ENCODE assay signal across 15 mouse cellular contexts in the genomic region with DNA sequence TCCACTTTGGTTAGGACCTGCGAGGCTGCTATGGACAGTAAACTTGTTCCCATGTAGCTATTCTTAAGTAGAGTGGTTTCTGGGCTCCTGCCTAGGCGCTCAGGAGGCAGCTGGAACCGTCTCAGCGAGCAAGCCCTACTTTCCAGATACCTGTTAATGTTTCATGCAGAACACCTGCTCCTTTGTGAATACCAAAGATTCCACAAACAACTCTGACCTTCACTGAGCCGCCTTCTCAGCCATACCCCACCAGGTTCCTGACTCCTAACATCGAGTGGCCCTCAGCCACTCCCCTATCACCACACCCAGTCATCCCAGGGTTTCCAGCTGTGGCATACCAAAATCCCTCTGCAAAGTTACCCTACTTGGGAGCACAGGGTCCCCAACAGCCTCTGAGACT. TPM values are rescaled to one million over a fixed set of nuclear protein-coding genes. Genes with fewer than 3 reads are reported as not detected.
DNase-seq lines count a peak whose midpoint lies in the region; ATAC-seq and TF ChIP-seq lines count a peak whose summit lies in the region.
"Had no signal": no experiment of that assay in that cellular context is flagged by ENCODE, and none has a peak within 500 bp of the region (broad histone marks: within the 10 kb centered on the region; RNA-seq: fewer than 3 reads in every experiment).

No protein-coding gene starts in this region.

- H3K36me3 ChIP-seq in forebrain, embryonic 12.5 days (replicated peaks), result no peaks in the 10 kb centered on the region
- no peaks in the 10 kb centered on the region for H3K36me3 ChIP-seq in kidney, adult 2 months (ENCODE audit: control insufficient read depth, insufficient read depth, low read length)
- H3K36me3 ChIP-seq in midbrain, embryonic 12.5 days, result no peaks in the 10 kb centered on the region
- H3K36me3 ChIP-seq: liver, embryonic 13.5 days had no signal

- 0 out of 2 replicates have a peak, but pooled peaks cover 2% of the 10 kb centered on the region for H3K9me3 ChIP-seq in forebrain, embryonic 12.5 days
- no peaks in the 10 kb centered on the region for H3K9me3 ChIP-seq in midbrain, embryonic 12.5 days
- H3K9me3 ChIP-seq: liver, embryonic 13.5 days had no signal

- no peak for TF ChIP-seq CTCF in layer of hippocampus, adult 2 months (conservative IDR thresholded peaks at IDR 0.05)
- no peak for TF ChIP-seq CTCF in kidney, adult 2 months (conservative IDR thresholded peaks at IDR 0.05; ENCODE audit: insufficient read depth, insufficient read length, low read depth, low read length)

- H3K4me3 ChIP-seq in layer of hippocampus, adult 2 months, result no peak overlapping the region
- no peak overlapping the region for H3K4me3 ChIP-seq in forebrain, embryonic 12.5 days (replicated peaks)
- no peak overlapping the region for H3K4me3 ChIP-seq in kidney, adult 2 months (ENCODE audit: insufficient read depth, low read depth, low read length)
- no peak overlapping the region for H3K4me3 ChIP-seq in midbrain, embryonic 12.5 days
- H3K4me3 ChIP-seq: liver, embryonic 13.5 days had no signal

- H3K27ac ChIP-seq in layer of hippocampus, adult 2 months, result peak overlapping the region; percentile 84
- peak overlapping the region; percentile 43; the same call in 1 of the 2 replicates for H3K27ac ChIP-seq in forebrain, embryonic 12.5 days
- peak overlapping the region; percentile 90 for H3K27ac ChIP-seq in kidney, adult 2 months (ENCODE audit: insufficient read depth, low read depth, low read length)
- H3K27ac ChIP-seq in midbrain, embryonic 12.5 days (replicated peaks), result peak overlapping the region; percentile 47
- H3K27ac ChIP-seq: liver, embryonic 13.5 days; stomach, postnatal 0 days had no signal

- H3K27me3 ChIP-seq in forebrain, embryonic 12.5 days, result peaks cover 11% of the 10 kb centered on the region; the same call in 1 of the 2 replicates
- H3K27me3 ChIP-seq in kidney, adult 2 months (replicated peaks; ENCODE audit: control insufficient read depth, insufficient read depth, low read length), result no peaks in the 10 kb centered on the region
- peaks cover 19% of the 10 kb centered on the region for H3K27me3 ChIP-seq in midbrain, embryonic 12.5 days
- H3K27me3 ChIP-seq: liver, embryonic 13.5 days had no signal

- TF ChIP-seq POLR2A in kidney, adult 2 months (IDR thresholded peaks at IDR 0.05; ENCODE audit: low read depth, low read length), result no peak

- H3K9ac ChIP-seq in forebrain, embryonic 12.5 days, result no peak overlapping the region
- H3K9ac ChIP-seq in midbrain, embryonic 12.5 days (replicated peaks), result no peak overlapping the region
- H3K9ac ChIP-seq: liver, embryonic 13.5 days had no signal

- no peak for ATAC-seq in forebrain, embryonic 12.5 days (ENCODE audit: low FRiP score)
- no peak for ATAC-seq in midbrain, embryonic 12.5 days (ENCODE audit: low FRiP score, low read depth)
- ATAC-seq: activated CD4-positive, CD25-positive, alpha-beta regulatory T cell, adult 4 months; inflammation-experienced regulatory T-cells, adult 6 months had no signal

- intact Hi-C loops in gastrocnemius, postnatal 36 days (cut with DNase I), result no loop called here

- peaks cover 25% of the 10 kb centered on the region for H3K4me1 ChIP-seq in forebrain, embryonic 12.5 days
- H3K4me1 ChIP-seq in kidney, adult 2 months (ENCODE audit: control insufficient read depth, insufficient read depth, low read length), result no peaks in the 10 kb centered on the region
- peaks cover 22% of the 10 kb centered on the region for H3K4me1 ChIP-seq in midbrain, embryonic 12.5 days
- H3K4me1 ChIP-seq: liver, embryonic 13.5 days had no signal

- DNase-seq in layer of hippocampus, adult 2 months (ENCODE audit: low spot score in 2 of 2), result no peak
- DNase-seq in layer of hippocampus, adult 8-10 months (ENCODE audit: low spot score in 2 of 2), result no peak
- peak; percentile 59 for DNase-seq in kidney, adult 2 months
- no peak for DNase-seq in spleen, postnatal 4 days (ENCODE audit: low spot score in 2 of 2)
- DNase-seq in gastrocnemius, postnatal 36 days, result no peak
- no peak for DNase-seq in adrenal gland, postnatal 10 days
- DNase-seq: cerebellum, adult 18-20 months; left cerebral cortex, postnatal 4 days; liver, embryonic 13.5 days; thymus, postnatal 25 days had no signal

- 82% methylated on average over 6 of the region's 6 CpGs for WGBS in forebrain, embryonic 12.5 days
- 37% methylated on average over 6 of the region's 6 CpGs for WGBS in kidney, adult 2 months
- WGBS in midbrain, embryonic 12.5 days, result 79% methylated on average over 6 of the region's 6 CpGs

- no peak overlapping the region for H3K4me2 ChIP-seq in forebrain, embryonic 12.5 days
- 0 out of 2 replicates have a peak overlapping the region, but pooled peaks have one; percentile 44 for H3K4me2 ChIP-seq in midbrain, embryonic 12.5 days (replicated peaks)
- H3K4me2 ChIP-seq: liver, embryonic 13.5 days had no signal

RNA-seq across cellular contexts. Expression of a gene that starts 29.6 kb away (rescaled TPM):
- 10 to 100 TPM; 93.4 to 93.9 TPM for total RNA-seq in layer of hippocampus, adult 2 months (2021)
- 100 to 1,000 TPM in 1 of 4 experiments, 10 to 100 TPM in 3; 98.6 to 105 (median 99.4) TPM for total RNA-seq in layer of hippocampus, adult 8-10 months (2022)
- polyA plus RNA-seq in forebrain, embryonic 12.5 days (2016; fragmentation: Nextera tagmentation; extraction: Ambion mirVana), result 96.5 and 99.3 TPM in 2 replicates
- 108 and 114 TPM in 2 replicates for polyA plus RNA-seq in kidney, adult 2 months (2012; rRNA removed)
- 107 TPM in 2 replicates for polyA plus RNA-seq in midbrain, embryonic 12.5 days (2016; fragmentation: Nextera tagmentation; extraction: Ambion mirVana)
- 10 to 100 TPM; 45.9 to 46.2 TPM for total RNA-seq in gastrocnemius, postnatal 36 days (2021)
- 10 to 100 TPM; 31.6 to 40.4 TPM for total RNA-seq in adrenal gland, postnatal 10 days (2021)
